Mouse (Mus musculus): ENCODE results near the gene Cox8a. TPM values are rescaled to one million over a fixed set of nuclear protein-coding genes. Genes with fewer than 3 reads are reported as not detected.

The Cox8a gene
- polyA plus RNA-seq (2012; rRNA removed): 117 and 148 TPM in 2 replicates

- peak within 1 kb of the TSS; percentile 100 for H3K4me3 ChIP-seq (ENCODE audit: control insufficient read depth, low read depth, low read length)
- TF ChIP-seq CTCF (IDR thresholded peaks at IDR 0.05; ENCODE audit: control insufficient read depth, insufficient read depth, insufficient replicate concordance, low read depth, low read length) (no peak), POLR2A (IDR thresholded peaks at IDR 0.05; ENCODE audit: control insufficient read depth, low read depth, low read length) (peak; percentile 92)
- peaks cover 11% of the 10 kb centered on the region for H3K4me1 ChIP-seq (ENCODE audit: control insufficient read depth, insufficient read depth, low read length)
- H3K27me3 ChIP-seq (ENCODE audit: control insufficient read depth, insufficient read depth, low read length): no peaks in the 10 kb centered on the region
- H3K27ac ChIP-seq (ENCODE audit: control insufficient read depth, insufficient read depth, low read depth, low read length): peak within 1 kb of the TSS; percentile 98
- H3K36me3 ChIP-seq (ENCODE audit: control insufficient read depth, insufficient read depth, low read length): no peaks in the 10 kb centered on the region
These were observed at the start of gene Cox8a for GRCm38 (mm10) chr19:7217162-7217925. Gene Cox8a, minus strand, starts transcription at chr19:7217616.

- Histone ChIP-seq H3K27ac (ENCODE audit: control insufficient read depth, insufficient read depth, low read depth, low read length) (no peak overlapping the region), H3K36me3 (ENCODE audit: control insufficient read depth, insufficient read depth, low read length) (no peaks in the 10 kb centered on the region), H3K4me1 (ENCODE audit: control insufficient read depth, insufficient read depth, low read length) (peaks cover 22% of the 10 kb centered on the region), H3K4me3 (ENCODE audit: control insufficient read depth, low read depth, low read length) (no peak overlapping the region), H3K27me3 (ENCODE audit: control insufficient read depth, insufficient read depth, low read length) (no peaks in the 10 kb centered on the region)
- TF ChIP-seq POLR2A (IDR thresholded peaks at IDR 0.05; ENCODE audit: control insufficient read depth, low read depth, low read length) (no peak), CTCF (IDR thresholded peaks at IDR 0.05; ENCODE audit: control insufficient read depth, insufficient read depth, insufficient replicate concordance, low read depth, low read length) (no peak)
These were observed 49.0 kb upstream of the Cox8a start for GRCm38 (mm10) chr19:7266421-7266831.

- no peaks in the 10 kb centered on the region for H3K27me3 ChIP-seq (ENCODE audit: control insufficient read depth, insufficient read depth, low read length)
- H3K4me1 ChIP-seq (ENCODE audit: control insufficient read depth, insufficient read depth, low read length): peaks cover 22% of the 10 kb centered on the region
- H3K4me3 ChIP-seq (ENCODE audit: control insufficient read depth, low read depth, low read length): no peak overlapping the region
- H3K36me3 ChIP-seq (ENCODE audit: control insufficient read depth, insufficient read depth, low read length): no peaks in the 10 kb centered on the region
- TF ChIP-seq CTCF (IDR thresholded peaks at IDR 0.05; ENCODE audit: control insufficient read depth, insufficient read depth, insufficient replicate concordance, low read depth, low read length): no peak
- TF ChIP-seq POLR2A (IDR thresholded peaks at IDR 0.05; ENCODE audit: control insufficient read depth, low read depth, low read length): 0 out of 2 replicates have a peak, but pooled peaks have one; percentile 16
- no peak overlapping the region for H3K27ac ChIP-seq (ENCODE audit: control insufficient read depth, insufficient read depth, low read depth, low read length)
These were observed 48.2 kb upstream of the Cox8a start for GRCm38 (mm10) chr19:7265478-7266191.

GRCm38 (mm10) chr19:7264766-7265331 lies 47.4 kb upstream of the Cox8a start:
- H3K27ac ChIP-seq (ENCODE audit: control insufficient read depth, insufficient read depth, low read depth, low read length): no peak overlapping the region
- TF ChIP-seq POLR2A (IDR thresholded peaks at IDR 0.05; ENCODE audit: control insufficient read depth, low read depth, low read length): no peak
- H3K36me3 ChIP-seq (ENCODE audit: control insufficient read depth, insufficient read depth, low read length): no peaks in the 10 kb centered on the region
- peaks cover 22% of the 10 kb centered on the region for H3K4me1 ChIP-seq (ENCODE audit: control insufficient read depth, insufficient read depth, low read length)
- H3K4me3 ChIP-seq (ENCODE audit: control insufficient read depth, low read depth, low read length): no peak overlapping the region
- no peaks in the 10 kb centered on the region for H3K27me3 ChIP-seq (ENCODE audit: control insufficient read depth, insufficient read depth, low read length)

GRCm38 (mm10) chr19:7264088-7264765 lies 46.8 kb upstream of the Cox8a start:
- Histone ChIP-seq H3K4me1 (ENCODE audit: control insufficient read depth, insufficient read depth, low read length) (peaks cover 22% of the 10 kb centered on the region), H3K27me3 (ENCODE audit: control insufficient read depth, insufficient read depth, low read length) (no peaks in the 10 kb centered on the region), H3K36me3 (ENCODE audit: control insufficient read depth, insufficient read depth, low read length) (no peaks in the 10 kb centered on the region), H3K4me3 (ENCODE audit: control insufficient read depth, low read depth, low read length) (no peak overlapping the region), H3K27ac (ENCODE audit: control insufficient read depth, insufficient read depth, low read depth, low read length) (no peak overlapping the region)
- TF ChIP-seq CTCF (IDR thresholded peaks at IDR 0.05; ENCODE audit: control insufficient read depth, insufficient read depth, insufficient replicate concordance, low read depth, low read length) (peak; percentile 62; the same call in 1 of the 2 replicates), POLR2A (IDR thresholded peaks at IDR 0.05; ENCODE audit: control insufficient read depth, low read depth, low read length) (no peak)

GRCm38 (mm10) chr19:7262592-7262991 lies 45.2 kb upstream of the Cox8a start:
- Histone ChIP-seq H3K27ac (ENCODE audit: control insufficient read depth, insufficient read depth, low read depth, low read length) (no peak overlapping the region), H3K36me3 (ENCODE audit: control insufficient read depth, insufficient read depth, low read length) (no peaks in the 10 kb centered on the region), H3K4me1 (ENCODE audit: control insufficient read depth, insufficient read depth, low read length) (peaks cover 18% of the 10 kb centered on the region), H3K27me3 (ENCODE audit: control insufficient read depth, insufficient read depth, low read length) (no peaks in the 10 kb centered on the region), H3K4me3 (ENCODE audit: control insufficient read depth, low read depth, low read length) (no peak overlapping the region)
- TF ChIP-seq CTCF (IDR thresholded peaks at IDR 0.05; ENCODE audit: control insufficient read depth, insufficient read depth, insufficient replicate concordance, low read depth, low read length) (no peak), POLR2A (IDR thresholded peaks at IDR 0.05; ENCODE audit: control insufficient read depth, low read depth, low read length) (no peak)

- Histone ChIP-seq H3K27me3 (ENCODE audit: control insufficient read depth, insufficient read depth, low read length) (no peaks in the 10 kb centered on the region), H3K4me1 (ENCODE audit: control insufficient read depth, insufficient read depth, low read length) (peaks cover 12% of the 10 kb centered on the region), H3K27ac (ENCODE audit: control insufficient read depth, insufficient read depth, low read depth, low read length) (no peak overlapping the region), H3K36me3 (ENCODE audit: control insufficient read depth, insufficient read depth, low read length) (no peaks in the 10 kb centered on the region), H3K4me3 (ENCODE audit: control insufficient read depth, low read depth, low read length) (no peak overlapping the region)
- TF ChIP-seq CTCF (IDR thresholded peaks at IDR 0.05; ENCODE audit: control insufficient read depth, insufficient read depth, insufficient replicate concordance, low read depth, low read length) (no peak), POLR2A (IDR thresholded peaks at IDR 0.05; ENCODE audit: control insufficient read depth, low read depth, low read length) (no peak)
These were observed 44.5 kb upstream of the Cox8a start for GRCm38 (mm10) chr19:7261964-7262363.
